Mouse (Mus musculus): ENCODE measurements around the gene Peak1.

DNA sequence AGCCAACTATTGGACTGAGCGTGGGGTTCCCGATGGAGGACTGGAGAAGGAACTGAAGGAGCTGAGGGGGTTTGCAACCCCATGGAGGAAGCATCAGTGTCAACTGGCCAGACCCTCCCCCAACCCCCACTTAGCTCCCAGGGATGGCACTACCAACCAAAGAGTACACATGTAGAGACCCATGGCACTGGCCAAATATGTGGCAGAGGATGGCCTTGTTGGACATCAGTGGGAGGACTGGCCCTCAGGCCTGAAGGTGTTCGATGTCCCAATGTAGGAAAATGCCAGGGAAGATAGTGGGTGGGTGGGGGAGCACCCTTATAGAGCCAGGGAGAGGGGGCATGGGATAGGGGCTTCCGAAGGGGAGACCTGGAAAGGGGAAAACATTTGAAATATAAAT, 48.4 kb upstream of the Peak1 start:
- TF ChIP-seq POLR2A (IDR thresholded peaks at IDR 0.05; ENCODE audit: low read depth, low read length), result no peak
- no peak for TF ChIP-seq CTCF (IDR thresholded peaks at IDR 0.05; ENCODE audit: extremely low read depth, insufficient read depth, insufficient read length, insufficient replicate concordance)
